Mouse (Mus musculus) heart, postnatal 0 days (tissue): ENCODE measurements around the gene Zbtb25.

Source experiments
- CTCF ChIP-seq: IDR thresholded peaks from 2 replicates; pipeline ENCODE4 v1.5.1; 2016; ENCODE audit warnings: antibody characterized with exemption, control low read depth, low read depth
- EP300 ChIP-seq: IDR thresholded peaks from 2 replicates; pipeline ENCODE4 v1.6.1; 2016; ENCODE audit warnings: antibody characterized with exemption, low read depth

GRCm38 (mm10) chr12:76311227-76311626, 58.2 kb downstream of the Zbtb25 start:
- no peak for TF ChIP-seq CTCF
- no peak for TF ChIP-seq EP300
